Mouse (Mus musculus): ENCODE data around the gene Spryd7.
"Not testable (repeated sequence)": the region's sequence is repeated elsewhere in the genome, so short reads cannot be mapped to it uniquely, and the experiment has no call there.

Spryd7 gene

DNA sequence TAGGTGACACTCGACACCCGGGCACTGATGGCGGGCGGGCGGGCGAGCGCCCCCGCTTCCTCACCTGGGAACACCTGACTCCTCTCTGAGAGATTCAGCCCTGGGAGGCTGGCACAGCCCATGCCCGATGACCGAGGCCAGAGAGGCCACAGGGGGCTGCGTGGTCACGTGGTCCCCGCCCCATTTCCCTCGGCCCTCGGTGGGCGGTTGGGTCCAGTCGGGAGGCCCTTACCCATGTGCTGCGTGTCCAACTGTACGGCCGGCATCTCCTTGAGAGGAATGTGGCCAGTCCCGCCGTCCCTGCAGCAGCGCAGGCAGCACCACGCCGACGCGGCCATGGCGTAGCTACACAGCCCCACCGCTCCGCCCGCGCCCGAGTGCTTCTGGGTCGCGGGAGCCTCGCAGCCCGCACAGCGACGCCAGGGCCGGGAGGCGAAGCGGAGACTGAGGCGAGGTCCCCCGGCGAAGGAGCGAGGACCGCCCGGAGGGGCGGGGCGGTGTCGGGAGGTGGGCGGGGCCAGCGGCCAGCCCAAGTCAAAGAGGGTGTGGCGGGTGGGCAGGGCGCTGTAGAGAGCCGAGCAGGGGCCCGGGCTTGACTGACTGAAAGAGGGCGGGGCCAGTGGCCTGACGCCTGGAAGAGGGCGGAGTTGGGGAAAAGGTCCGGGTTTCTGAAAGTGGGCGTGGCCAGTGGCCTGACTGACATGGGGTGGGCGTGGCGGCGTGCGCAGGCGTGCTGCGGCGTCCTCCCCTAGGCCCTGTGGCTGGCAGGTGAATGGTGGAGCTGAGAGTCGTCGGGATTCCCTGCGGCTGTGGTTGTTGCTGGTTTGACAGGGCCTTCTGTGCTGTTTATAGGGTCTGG, at the start of gene Spryd7:
TSS of gene Spryd7 (minus strand) at position 598 of the 859 bp plus-strand sequence.
- DNase-seq (ENCODE audit: low spot score): peak; percentile 98

DNA sequence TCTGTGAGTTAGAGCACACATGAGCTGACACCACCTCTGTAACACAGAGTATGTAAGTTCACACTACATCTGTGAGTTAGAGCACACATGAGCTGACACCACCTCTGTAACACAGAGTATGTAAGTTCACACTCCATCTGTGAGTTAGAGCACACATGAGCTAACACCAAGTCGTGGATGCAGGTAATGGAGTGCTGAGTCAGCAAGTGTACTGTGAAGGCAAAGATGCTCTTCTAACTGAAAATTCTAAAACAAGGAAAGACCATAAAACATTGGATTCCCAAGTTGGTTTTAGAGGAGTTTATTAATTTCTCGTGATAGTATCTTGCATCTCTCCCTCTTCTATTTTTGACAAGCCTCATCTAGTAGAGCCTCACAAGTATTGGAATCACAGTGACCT, 49.4 kb upstream of the Spryd7 start:
- DNase-seq (ENCODE audit: low spot score): not testable (repeated sequence)

DNA sequence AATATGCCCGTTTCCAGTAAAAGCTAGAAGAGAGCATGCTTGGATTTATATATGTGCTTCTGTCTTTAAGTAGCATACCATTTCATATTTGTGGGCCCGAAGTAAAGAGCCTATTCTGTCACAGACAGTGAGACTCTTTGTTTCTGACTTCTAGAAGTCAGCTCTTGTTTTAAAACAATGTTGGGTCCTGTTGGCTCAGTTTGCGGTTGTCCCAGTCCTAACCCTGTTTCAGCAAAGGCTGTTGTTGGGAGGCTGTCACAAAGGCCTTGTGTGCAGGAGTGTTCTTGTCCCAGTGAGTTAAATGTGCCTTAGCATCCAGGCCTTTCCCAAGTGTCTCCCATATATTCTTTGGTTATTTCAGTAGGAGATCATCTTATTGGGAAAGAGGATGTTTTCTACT, 47.4 kb upstream of the Spryd7 start:
- DNase-seq (ENCODE audit: low spot score): no peak

DNA sequence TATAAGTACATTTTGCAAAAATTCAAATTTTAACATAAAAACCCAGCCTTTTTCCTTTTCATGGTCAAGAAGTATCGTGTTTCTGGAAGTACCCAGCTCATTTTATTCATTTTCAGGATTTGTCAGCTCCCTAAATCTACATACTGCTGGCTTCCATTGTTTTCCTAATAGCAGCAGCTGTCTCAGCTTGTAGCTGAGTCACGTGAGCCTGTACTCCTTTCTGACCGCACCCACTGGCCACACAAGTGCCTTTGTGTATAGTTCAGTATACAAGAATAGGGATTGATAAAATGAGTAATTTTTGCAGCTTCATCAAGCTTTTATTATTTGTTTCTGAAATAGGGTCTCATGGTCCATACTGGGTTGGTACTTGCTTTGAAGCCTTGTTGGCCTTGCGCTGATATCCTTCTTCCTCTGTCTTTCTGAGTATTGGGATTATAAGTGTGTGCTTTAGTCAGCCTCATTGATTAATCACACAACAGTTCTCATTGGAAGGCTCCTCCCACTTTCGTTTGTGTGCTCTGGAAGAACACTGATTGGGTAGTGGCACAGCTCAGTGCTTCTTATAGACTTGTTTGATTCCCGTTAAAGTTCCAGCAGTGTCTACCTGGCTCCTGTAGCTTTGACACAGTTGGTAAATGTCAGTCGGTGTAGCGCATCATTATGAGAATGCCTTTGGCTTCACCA, 46.5 kb upstream of the Spryd7 start:
- no peak for DNase-seq (ENCODE audit: low spot score)

DNA sequence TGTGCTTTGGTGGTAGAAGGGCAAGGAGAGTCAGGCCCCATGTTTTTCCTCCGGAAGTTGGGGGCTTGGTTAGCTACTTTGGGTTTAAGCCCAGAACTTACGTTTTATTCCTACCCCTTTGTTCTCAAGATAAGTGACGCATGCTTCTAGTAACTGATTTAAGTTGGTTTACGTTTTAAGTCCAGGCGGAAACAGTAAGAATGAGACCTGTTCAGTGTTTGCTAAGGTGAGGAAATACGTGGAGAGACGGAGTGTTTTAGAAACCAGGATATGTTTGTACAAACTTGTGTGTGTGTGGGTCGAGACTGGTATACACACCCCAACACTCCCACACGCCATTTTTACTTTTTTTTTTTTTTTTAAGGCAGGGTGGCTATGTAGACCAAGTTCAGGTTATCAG, 44.7 kb upstream of the Spryd7 start:
- no peak for DNase-seq (ENCODE audit: low spot score)

DNA sequence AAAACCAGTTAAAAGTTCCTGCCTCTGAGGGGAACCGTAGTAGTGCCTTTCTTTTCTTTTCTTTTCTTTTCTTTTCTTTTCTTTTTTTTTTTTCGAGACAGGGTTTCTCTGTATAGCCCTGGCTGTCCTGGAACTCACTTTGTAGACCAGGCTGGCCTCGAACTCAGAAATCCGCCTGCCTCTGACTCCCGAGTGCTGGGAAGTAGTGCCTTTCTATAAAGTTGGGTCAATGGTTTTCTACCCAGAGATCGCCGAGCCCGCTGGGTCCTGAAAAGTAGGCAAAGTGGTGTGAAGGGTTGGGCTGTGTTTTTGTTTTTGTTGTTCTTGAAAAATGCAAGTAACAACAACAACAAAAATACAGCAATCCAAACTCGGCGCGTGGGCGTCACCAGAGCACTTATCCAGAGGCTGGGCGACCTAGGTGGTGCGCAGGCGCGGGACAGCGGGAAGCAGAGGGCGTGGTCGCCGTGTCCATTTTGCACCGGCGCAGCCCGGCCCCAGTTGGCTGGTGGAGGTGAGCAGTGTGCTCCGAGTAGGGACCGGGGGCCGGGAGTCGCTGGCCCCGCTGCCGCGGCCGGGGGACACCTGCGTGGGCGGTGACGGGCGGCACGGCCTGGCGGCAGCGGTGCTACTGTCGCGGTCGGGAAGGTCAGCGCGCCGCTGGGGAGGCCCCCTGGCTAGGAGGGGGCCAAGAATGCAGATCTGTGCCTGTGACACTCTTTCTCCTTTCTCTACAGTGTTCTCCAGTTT, 42.5 kb upstream of the Spryd7 start:
- peak; percentile 95 for DNase-seq (ENCODE audit: low spot score)

DNA sequence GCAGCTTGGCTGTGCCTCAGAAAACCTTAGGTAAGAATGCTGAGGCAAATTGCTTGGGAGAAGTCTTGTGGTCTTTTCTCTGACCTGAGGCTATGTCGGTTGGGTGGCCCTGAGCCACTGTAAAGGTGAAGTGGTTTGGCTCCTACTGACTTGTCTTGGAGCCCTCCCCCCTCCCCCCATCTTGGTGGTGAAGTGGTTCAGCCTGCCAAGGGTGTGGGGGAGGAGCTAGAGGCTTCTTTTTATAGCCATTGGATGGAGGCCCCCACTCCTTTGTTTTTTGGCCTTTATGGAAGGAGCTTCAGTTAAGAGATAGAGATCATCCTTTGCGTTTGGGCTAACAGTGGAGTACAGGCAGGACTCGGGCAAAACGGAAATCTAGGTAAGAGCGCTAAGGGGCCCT, 41.3 kb upstream of the Spryd7 start, which contains the start of gene Trim13:
TSS of gene Trim13 (plus strand) at position 280 of the 400 bp plus-strand sequence.
- DNase-seq (ENCODE audit: low spot score): no peak

DNA sequence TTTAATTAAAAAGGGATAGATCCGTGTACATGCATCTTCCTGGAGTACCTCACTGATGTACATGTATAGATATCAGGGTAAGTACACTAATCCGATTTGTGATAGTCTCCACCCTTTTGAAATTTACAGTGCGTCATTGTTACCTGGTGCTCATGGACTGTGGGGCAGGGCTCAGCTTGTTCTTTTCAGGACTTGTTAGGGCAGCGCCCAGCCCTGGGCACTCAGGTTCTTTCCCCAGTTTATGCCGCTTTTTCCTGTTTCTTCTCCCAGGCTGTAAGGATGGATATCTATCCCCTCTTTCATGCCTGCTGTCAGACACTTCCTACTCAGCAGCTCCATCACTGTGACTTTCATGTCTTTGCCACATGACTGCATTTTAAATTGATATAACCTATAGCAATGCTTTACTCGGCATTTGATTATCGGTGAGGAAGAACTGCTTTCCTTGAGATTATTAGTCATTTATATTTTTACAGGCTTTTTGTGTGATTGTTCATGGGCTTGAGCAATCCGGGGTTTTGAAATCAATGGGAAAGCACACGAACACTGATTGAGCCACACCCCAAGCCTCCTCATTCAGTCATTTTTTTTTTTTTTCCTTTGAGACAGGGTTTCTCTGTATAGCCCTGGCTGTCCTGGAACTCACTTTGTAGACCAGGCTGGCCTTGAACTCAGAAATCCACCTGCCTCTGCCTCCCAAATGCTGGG, 40.2 kb upstream of the Spryd7 start:
- no peak for DNase-seq (ENCODE audit: low spot score)

DNA sequence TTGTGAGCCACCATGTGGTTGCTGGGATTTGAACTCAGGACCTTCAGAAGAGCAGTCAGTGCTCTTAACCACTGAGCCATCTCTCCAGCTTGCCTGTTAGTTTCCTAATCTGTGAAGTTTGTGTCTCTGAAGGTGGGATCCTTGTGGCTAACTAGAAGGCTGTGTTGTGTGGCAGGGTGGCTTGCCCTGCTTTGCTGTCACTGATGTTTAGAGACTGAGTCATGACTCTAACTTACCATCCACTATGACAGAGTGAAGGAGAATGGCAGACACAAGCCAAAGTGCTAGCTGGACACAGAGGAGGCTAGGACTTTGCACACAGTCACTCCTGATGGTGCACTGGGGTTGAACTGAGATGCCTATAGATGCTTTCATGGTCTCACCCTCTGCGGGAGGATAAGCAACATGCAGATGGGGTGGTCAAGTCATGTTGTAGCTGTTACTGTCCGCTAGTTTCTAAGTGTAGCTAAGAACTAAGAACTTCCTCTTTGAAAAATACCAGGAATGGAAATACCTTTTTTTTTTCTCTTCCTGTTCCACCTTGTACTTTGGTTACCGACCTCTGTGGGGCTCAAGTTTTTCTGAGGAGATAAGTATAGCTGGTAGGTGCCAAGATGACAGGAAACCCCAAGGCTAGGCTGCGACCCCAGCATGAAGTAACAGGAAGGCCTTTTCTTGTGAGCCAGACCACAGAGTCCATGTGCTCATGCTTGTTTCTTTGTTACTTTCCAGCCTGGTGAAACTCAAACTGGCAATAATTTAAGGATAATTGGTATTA, 32.8 kb upstream of the Spryd7 start:
- DNase-seq (ENCODE audit: low spot score): no peak

DNA sequence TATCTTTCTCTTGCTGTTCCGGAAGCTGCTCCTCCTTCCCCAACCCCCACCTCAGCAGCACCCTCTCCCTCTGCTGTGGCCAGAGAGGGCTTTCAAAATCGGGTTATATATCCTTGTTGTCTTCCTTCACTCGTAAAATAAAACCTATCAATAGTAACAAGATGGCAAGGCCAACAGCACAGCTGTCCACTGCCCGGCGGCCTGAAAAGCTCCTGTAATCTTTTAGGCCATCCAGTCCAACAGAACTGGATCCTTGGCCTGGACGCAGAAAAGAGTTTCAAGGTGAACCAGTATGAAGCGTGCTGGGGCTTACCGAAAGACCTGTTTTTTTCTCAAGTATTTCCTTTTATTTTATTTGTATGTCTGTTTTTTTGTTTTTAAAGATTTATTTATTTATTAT, 19.3 kb upstream of the Spryd7 start:
- DNase-seq (ENCODE audit: low spot score): no peak

DNA sequence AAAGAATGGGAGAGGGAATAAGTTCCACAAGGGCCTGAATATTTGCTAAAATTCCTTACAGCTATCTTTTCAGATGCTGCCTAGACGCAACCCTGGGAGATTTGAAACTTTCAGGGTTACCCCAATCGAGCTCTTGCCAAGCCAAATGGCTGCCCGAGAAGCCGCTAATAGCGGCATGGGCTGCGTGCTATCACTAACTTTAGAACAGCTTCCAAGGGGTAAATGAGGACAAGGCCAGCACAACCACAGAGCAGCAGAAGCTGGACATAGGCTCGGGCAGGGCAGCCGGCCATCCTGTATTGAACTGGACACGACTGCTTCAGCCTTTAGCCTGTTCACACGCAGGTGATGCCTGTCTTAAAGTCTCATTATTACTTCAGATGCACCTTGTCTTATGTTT, 18.4 kb upstream of the Spryd7 start:
- DNase-seq (ENCODE audit: low spot score): no peak

DNA sequence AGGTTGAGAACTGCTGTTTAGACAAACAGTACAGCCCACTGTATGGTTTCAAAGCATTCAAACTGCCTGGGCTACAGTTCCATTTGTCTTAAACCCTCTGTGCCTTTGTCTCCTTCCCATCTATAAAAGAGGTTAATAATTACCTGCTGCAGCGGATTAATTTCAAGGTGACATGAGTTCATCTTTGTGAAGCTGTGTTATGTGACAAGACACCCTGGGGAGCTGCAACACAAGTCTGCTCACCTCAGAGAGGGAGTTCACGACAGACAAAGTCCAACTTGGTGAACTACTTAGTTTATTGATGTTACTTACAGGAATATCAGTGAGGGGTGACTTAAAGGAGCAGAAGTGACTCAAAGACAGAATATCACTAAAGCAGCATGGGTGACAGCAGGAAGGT, 15.4 kb upstream of the Spryd7 start:
- no peak for DNase-seq (ENCODE audit: low spot score)

DNA sequence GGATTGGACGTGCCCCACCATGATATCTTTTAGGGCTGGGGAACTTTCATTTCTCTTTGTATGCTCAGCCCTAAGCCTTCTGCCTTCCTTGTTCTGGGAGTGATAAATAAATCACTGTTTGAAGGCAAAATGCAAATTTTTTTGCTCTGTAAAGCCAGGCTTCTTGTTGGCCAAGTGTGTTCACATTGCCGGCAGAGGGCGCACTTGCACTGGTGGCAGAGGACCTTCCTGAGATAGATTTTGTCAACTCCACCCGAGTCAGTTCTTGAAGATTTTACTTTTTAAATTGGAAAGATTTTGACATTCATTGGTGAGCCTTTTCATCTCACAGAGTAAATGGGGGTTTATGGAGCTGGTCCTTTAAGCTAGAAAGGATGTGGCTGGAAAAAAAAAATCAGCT, 14.7 kb upstream of the Spryd7 start:
- DNase-seq (ENCODE audit: low spot score): peak; percentile 93

DNA sequence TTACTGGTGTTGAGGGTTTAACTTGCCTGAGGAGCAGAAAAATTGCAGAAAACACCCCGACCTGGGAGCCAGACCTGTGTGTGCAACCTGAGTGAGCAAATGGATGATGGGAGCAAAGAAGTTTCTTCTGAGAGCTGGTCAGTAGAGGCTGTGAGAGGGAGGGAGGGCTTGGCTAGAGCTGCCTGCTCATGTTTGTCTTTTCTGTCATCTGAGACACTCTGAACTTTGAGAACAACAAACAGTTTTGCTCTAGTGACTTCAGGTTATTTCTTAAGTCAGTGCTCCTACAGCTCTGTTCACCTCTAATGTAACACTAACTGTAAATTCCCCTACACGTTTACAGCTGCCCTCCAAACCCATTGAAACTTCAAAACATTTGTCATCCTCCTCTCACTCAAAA, 12.7 kb upstream of the Spryd7 start:
- no peak for DNase-seq (ENCODE audit: low spot score)

DNA sequence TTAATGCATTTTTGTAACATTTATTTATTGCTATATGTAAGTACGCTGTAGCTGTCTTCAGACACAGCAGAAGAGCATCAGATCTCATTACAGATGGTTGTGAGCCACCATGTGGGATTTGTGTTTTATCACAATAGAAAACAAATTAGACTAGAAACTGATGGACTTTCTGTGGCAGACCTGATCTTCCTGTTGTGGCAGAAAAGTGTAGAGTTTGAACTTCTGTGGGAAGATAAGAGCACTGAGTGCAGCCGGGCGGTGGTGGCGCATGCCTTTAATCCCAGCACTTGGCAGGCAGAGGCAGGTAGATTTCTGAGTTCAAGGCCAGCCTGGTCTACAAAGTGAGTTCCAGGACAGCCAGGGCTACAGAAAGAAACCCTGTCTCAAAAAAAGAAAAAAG, 9.5 kb upstream of the Spryd7 start:
- DNase-seq (ENCODE audit: low spot score): not testable (repeated sequence)

DNA sequence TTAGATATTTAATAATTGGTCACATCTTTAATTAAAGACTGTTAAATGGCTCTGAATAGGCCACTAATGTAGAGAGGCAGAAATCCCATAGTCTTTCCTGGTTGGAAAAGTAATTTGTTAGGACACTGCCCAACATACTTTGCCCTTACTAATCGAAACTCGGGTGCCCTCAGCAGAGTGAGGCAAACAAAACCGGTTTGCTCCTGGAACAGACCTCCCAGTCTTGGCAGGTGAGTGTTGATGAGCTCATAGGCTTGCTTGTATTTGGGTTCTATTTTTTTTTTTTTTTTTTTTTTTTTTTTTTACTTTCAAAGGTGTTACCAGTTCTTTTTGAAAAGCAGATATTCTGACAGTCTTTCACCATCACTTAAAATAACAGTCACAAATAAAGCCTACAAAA, 3.2 kb upstream of the Spryd7 start:
- no peak for DNase-seq (ENCODE audit: low spot score)

DNA sequence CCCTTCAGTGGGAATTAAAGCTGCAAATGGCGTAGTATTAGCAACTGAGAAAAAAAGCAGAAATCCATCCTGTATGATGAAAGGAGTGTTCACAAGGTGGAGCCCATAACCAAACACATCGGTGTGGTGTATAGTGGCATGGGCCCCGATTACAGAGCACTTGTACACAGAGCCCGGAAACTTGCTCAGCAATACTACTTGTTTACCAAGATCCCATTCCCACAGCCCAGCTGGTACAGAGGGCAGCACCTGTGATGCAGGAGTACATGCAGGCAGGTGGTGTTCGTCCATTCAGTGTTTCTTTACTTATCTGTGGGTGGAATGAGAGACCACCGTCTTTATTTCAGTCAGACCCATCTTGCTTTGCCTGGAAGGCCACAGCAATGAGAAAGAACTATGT, 2.2 kb upstream of the Spryd7 start:
- DNase-seq (ENCODE audit: low spot score): no peak

DNA sequence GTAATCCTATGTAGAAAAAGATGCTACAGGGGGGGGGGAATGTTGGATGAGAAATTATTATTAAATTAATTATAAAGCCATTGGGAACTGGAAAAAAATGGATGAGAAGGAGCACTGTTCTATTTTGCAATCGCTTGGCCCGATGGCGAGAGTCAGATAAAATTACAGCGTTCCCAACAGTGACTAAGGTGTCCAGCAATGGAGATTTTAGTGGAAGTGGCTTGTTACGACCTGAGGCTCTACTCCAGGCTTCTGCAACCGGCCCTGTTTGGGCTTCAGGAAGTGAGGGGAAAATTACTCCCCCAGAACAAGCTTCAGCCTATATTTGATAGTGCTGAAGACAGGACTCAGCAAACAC, 776 bp downstream of the Spryd7 start:
- no peak for DNase-seq (ENCODE audit: low spot score)

DNA sequence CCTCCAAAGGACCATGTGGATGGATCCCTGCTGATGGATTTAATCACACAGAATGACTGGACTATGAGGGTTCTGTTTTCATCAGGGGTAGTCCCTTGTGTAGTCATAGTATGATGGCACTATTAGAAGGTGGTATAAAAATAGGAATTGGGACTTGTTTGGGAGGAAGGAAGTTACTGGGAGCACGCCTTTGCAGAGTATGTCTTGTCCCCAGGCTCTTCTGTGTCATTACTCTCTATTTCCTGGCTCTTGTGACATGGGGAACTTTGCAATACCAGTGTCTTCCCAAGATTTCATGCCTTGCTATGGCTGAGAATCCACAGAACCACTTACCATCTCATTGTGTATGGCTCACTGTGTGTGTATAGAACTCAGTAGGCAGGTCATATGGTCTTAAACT, 8.1 kb downstream of the Spryd7 start:
- no peak for DNase-seq (ENCODE audit: low spot score)

DNA sequence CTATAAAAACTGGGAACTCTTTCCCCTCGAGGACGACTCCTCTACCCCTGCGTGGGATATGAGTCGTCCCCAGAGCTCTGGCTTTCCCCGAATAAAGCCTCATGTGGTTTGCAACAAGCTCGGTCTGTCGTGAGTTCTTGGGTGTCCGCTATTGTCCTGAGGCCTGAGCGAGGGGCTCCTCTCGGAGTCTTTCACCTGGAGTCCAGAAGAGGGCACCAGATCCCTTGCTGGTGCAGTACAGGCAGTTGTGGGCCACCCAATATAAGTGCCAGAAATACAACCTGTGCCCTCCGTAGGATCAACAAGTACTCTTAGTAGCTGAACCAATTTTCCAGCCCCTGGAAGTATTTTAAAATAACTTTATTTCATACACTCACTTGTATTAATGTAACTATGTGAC, 18.9 kb downstream of the Spryd7 start:
- DNase-seq (ENCODE audit: low spot score): peak; percentile 20

DNA sequence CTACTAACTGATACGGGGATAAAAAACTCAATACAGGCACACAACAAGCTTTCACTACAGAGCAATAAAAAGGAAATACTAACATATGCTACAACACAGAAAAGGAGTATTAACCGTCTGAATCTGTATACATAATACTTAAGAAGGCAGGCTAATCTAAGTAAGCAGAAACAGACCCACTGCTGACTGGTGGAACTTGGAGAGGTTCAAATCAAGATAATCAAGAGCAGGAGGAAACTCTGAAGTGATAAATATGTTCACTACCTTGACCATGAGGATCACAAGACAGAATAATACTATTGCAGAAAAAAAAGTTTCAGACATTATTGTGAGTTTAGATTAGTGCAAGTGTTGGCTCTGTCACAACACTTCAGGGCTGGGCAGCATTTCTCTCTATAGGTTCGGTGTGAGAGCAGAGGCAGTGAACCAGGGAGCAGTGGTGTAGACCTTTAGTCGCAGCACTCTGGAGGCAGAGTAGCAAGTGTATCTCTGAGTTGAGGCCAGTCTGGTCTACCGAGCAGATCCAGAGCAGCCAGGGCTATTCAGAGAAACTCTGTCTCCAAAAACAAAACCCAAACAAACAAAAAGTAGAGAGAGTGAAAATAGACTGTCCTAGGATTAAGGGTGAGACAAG, 19.9 kb downstream of the Spryd7 start:
- DNase-seq (ENCODE audit: low spot score): no peak

All from embryo, embryonic 10 days (tissue).